Mouse (Mus musculus): ENCODE results near the gene Btn2a2.
A peak's percentile ranks its signal among the peaks of the same experiment; 100 is the strongest.

Gene Btn2a2

DNA sequence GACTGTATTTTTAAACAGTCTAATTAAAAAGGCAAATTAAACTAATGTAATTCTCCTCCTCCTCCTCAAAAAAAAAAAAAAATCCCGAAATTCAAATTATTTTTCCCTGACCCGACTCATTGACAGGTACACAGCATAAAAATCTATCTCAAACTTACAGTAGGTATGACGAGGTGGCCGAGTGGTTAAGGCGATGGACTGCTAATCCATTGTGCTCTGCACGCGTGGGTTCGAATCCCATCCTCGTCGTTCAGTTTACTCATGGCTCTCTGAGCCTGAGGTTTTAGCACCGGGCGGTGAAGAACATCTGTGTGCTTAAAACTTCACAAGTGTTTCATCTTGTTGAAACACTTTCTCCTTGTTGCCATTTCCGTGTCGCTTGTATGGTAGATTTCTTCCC is 33.0 kb upstream of the Btn2a2 start:
- peak; percentile 72 to 80 for DNase-seq (ENCODE audit: low spot score in 2 of 2)

DNA sequence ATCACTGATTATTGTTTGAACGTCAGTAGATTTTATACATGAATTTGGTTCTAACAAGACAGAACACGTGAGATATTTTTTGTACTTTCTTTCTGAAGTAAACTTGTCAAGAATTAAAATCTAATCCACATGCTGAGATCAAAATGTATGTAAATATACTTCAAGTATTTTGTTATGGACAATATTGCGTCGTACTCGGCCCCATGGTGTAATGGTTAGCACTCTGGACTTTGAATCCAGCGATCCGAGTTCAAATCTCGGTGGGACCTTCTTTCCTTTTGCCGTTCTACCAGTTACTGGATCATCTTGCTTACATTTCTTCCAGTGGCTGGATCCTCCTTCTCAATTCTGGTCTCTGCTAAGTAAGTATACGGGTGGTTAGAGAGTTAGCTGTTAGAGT is 30.8 kb upstream of the Btn2a2 start:
- peak; percentile 71 to 80 for DNase-seq (ENCODE audit: low spot score in 2 of 2)

DNA sequence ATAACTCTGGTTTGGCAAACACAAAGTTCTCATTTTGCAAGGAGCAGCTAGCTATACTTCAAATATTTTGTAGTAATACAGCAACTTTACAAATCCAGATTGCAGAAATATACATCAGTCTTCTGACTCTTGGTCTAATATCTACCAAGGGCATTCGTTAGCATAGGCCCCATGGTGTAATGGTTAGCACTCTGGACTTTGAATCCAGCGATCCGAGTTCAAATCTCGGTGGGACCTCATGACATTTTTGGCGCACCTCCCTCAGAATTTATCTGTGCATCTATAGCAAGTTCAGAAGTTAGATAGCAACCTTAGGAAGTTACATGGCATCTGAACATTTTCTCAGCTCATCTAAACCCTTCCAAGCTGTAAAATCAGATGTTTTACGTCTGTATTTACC is 30.2 kb upstream of the Btn2a2 start:
- DNase-seq (ENCODE audit: low spot score in 2 of 2): peak; percentile 74 to 82

DNA sequence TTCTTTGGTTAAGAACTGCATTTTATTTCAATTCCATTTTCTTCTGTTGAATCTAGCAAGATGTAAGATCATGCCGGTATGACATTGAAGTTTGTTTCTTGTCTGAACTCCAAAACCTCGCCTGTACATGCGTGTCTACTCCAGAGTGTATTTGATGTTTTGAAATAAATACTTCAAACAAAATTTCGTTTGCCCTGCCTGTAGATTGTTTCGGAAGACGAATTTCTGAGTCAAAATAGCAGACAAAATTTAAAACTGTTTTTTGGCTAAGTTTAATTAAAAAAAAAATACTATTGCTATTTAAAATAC is 29.6 kb upstream of the Btn2a2 start:
- DNase-seq (ENCODE audit: low spot score in 2 of 2): no peak

DNA sequence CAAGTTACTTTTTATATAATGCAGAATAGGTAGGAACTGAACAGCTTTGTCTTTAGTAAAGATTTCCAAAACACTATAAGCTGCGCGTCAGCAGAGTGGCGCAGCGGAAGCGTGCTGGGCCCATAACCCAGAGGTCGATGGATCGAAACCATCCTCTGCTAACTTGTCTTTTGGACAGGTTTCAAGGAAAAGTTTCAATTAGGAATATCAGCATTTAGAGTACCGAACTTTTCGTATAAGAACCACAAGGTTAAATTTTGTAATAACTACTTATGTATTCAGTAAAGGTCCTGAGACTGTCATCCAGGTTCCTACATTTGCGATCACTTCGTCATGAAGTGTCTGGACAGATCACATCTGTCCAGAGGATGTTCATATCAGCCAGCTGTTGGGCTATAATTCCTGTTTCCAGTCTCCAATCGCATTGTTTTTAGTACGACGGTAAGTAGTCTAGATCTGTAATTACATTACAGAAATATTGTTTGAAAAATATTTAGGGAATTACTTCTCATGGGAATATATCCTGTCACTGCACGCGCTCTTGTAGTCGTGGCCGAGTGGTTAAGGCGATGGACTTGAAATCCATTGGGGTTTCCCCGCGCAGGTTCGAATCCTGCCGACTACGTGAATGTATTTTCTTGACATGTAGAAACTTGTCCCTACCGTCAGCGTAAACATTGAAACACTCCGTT is 29.1 kb upstream of the Btn2a2 start:
- peak; percentile 96 for DNase-seq (ENCODE audit: low spot score in 2 of 2)

DNA sequence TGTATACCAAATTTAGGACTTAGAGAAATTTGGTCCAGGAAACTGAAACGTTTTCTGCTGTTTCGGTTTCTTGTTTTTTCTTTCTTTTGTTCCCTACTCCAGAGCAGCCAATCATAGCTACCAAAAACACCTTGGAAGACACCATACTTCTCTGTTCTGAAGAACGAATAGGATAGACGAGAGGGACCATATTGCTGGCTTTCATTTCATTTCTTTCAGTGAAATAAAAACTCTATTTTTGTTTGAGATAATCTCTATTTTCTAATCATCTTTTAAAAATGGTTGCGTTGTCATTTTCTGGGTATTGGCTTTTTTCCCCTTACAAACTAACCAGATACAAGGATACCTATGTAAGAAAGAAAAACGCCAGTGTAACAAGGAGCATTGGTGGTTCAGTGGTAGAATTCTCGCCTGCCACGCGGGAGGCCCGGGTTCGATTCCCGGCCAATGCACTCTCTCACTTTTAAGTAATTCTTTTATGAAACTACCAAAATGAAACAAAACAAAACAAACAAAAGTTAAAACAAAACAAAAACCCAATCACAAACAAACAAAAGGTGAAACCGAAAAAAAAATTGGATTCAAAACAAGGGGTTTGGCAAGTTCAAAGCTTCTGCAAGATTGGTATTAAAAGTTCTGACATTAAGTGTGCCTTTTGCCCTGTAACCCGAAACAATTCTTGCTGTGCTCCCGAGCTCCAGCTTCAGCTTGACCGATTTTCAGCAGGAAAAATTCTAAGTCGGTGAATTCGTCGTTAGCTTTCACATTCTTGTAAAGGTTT is 28.4 kb upstream of the Btn2a2 start:
- peak; percentile 68 to 71 for DNase-seq (ENCODE audit: low spot score in 2 of 2)

DNA sequence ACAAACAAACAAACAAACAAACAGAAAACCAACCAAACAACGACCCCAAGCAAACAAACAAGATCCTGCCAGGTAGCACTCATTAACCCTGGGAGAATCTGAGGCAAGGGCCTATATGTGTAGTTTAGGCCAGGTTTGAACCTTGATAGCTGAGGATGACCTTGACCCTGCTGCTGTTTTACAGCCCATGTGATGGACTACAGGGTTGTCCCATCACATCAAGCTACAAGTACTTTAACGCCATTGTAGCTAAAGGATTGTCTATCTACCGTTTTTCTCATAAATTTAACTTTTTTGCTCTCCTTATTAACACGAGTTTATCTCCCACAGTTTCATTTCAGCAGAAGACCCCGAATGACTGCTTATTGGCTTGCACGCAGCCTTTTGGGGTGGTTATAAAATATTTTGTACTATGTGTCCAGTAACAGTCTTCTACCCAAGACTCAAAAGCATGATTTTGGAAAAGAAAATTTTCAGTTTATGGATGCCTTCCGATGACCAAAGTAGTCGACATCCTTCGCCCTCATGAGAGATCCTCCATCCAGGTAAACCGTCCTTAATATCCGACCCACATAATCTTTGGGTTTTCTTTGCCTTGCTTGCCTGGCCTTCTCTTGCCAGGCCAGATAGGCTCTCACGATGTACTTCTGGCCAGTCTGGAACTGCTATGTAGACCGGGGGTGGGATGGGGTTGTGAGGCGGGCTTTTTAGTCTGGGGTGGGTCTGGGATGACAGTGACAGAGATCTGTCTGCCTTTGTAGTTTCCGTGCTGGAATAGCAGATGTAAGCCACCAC is 27.4 kb upstream of the Btn2a2 start:
- no peak for DNase-seq (ENCODE audit: low spot score in 2 of 2)

DNA sequence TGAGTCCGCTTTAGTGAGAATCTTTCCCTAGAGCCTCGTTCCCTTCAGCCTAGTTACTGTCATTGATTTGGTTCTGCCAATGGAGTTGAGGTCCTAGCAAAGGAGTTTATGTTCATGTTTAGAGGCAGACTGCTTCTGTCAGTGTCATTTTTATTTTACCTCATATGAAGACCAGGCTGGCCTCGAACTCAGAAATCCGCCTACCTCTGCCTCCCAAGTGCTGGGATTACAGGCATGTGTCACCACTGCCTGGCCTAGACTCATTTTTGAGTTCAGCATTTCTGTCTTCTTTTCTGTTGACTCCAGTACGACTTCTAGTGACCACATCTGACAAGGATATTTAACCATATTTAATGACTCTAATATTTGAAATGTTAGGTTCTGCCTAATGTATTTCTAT is 26.6 kb upstream of the Btn2a2 start:
- DNase-seq (ENCODE audit: low spot score in 2 of 2): no peak

DNA sequence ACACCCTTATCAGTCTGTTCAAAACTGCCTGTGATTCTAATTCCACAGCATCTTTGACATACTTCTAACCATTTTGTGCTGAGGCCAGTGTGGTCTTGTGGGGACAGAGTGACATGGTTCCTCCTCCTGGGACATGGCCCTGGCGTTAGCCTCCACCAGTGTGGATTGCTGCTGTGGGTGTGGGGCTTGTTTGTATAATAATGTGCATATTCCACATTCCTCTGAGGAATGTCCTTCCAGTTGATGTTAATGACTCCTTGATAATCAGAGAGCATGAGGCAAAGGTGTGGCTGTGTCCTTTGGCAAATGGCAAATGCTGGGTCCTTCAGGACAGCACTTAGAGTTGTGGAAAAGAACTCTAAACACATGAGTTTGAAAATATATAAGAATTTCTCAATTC is 24.9 kb upstream of the Btn2a2 start:
- no peak for DNase-seq (ENCODE audit: low spot score in 2 of 2)

DNA sequence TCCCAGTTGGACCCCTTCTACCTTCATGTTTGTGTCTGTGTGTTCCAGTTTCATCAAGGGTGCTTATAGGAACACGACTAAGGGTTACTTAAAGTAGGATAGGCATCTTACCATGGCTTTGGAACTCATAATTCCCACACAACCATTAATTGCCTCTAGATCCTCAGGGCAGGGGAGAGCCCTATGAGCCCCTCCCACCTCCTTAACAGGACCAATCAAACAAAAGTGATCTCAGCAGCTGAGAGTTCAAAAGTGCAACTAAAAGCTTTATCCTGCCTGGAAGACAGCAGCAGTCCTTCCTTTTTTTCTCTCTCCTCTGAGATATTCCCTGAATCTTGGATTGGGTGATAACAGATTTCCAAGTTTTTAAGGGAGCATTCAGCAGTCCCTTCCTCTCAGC is 21.5 kb upstream of the Btn2a2 start:
- no peak for DNase-seq (ENCODE audit: low spot score in 2 of 2)

DNA sequence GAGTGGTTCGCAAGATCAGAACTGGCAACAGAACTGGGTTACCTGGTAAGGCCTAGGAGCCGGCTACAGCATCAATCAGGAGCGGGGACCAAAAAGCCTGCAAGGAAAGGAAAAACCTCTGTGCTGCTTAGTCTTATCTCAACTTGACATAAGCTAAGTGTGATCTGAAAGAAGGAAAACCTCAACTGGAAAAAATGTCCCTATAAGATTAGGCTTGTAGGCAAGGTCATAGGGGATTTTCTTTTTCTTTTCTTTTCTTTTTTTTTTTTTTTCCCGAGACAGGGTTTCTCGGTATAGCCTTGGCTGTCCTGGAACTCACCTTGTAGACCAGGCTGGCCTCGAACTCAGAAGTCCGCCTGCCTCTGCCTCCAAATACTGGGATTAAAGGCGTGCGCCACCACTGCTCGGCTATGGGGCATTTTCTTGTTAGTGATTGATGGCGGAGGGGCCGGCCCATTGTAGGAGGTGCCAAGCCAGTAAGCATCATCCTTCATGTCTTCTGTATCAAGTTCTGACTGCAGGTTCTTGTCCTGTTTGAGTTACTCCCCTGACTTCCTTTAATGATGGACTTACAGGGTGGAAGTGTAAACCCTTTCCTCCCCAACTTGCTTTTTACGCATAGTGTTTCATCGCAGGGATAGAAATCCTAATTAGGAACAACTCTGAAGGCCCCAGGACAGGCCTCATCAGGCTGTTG is 18.3 kb upstream of the Btn2a2 start:
- no peak for DNase-seq (ENCODE audit: low spot score in 2 of 2)

DNA sequence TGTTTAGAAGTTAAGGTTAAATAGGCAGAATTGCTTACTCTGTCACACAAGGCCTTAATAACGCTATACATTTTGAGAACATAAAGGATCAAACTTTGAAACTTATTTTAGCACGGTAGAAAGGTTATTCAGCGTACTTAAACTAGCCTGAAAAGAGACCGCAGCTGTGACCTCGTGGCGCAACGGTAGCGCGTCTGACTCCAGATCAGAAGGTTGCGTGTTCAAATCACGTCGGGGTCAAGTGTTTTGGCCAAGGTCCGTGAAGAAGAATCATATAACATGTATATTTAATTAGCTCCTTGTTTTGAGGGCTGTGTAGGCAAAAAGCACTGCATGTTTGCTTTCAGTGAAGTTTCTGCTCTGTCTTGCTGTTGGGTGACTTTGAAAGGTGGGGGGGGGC is 17.7 kb upstream of the Btn2a2 start:
- no peak for DNase-seq (ENCODE audit: low spot score in 2 of 2)

DNA sequence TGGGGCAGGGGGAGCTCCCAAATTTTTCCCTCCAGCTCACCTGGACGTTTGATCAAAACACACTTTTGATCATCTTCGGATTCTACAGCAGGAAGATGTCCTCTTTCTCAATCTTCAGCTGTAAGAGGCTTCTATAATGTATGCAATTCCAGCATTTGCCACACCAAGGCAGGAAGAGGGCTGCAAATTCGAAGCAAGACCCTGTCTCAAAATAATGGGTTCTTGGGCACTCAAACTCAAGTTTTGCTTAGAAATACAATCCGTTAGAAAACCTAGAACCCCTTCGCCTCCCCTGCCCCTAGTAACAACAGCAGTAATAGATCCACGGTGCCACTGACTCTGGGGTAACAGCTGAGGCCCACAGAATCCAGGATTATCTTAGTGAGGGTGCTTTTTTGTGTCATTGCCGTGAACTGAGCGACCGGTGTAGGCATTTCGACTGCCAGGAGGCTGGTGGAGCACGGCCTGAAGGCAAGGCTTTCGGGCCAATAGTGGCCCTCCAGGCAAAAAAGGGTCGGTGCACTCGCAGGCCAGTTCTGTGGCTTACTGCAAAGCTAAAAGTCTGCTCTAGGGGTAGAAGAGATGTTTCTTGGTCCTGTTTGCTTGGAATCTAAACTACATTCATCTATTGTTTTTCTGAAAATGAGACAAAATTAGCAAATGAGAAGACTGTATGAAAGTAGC is 17.1 kb upstream of the Btn2a2 start:
- no peak for DNase-seq (ENCODE audit: low spot score in 2 of 2)

DNA sequence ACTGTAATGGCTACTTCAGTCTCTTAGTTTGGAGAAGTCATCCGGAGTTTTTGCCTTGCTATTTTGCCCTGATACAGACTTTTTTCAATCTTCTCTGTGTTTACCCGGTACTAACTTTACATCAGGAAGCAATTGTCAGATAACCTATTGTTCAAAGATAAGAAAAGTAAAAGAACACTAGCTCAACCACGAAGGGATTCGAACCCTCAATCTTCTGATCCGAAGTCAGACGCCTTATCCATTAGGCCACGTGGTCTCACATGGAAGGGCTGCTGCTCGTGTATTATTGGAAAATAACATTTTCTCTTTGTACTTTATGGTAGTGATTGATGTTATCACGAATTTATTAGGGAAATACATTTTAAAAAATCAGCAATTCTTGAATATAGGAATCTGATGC is 15.1 kb upstream of the Btn2a2 start:
- DNase-seq (ENCODE audit: low spot score in 2 of 2): peak in 1 of 2 experiments; percentile 71

DNA sequence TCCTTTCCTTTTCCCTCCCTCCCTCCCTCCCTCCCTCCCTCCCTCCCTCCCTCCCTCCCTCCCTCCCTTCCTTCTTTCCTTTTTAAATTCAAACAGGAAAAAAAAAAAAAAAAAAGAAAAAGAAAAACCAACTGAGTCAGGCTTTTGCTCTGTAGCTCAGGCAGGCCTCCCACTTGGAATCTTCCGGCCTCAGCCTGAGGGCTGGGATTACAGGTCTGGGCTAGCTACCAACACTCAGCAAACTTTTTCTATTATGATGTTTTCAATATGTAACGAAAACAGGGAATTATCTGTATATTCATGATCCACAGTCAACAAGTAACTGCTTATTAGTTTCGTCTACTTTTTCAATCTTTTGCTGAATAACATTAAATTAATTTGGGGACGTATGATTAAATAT is 14.3 kb upstream of the Btn2a2 start:
- no peak for DNase-seq (ENCODE audit: low spot score in 2 of 2)

DNA sequence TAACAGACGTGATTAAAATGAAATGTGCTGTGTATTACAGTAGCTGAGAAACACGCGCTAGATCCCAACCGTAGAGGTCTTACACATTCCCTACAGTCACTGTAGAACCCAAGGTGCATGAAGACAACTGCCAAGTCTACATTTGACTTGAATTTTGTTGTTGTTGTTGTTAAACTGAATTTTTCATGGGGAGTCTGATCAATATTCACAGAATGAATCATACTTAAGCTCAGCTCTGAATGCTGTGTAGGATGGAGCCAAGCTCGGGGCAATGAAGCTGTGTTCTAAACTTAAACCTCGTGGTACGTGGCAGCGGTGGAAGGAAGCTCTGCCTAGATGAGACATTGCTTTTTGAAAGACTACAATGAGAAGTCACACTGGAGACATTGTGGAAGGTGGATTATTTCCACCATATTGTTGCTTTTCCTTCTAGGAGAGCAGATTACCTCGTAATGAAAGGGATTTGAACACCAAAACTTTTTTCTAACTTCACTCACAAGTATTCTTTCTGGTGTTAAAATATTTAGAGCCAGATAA is 13.4 kb upstream of the Btn2a2 start:
- DNase-seq (ENCODE audit: low spot score in 2 of 2): no peak

DNA sequence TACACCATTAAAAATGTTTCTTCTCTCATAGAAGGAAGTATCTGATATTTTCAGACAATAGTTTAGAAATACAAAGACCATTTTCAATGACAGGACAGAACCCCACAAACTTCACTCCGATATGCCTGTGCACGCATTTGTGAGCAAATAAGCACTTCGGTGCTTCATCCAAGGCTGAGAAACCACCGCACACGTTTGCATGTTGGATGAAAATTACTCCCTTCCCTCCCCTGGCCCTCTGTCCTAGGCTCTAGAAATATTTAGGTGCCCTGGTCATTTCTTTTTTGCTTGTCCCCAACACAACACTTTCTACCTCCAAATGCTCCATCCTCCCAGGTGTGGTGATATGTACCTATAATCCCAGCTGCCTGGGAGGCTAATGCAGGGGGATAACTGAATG is 12.9 kb upstream of the Btn2a2 start:
- no peak for DNase-seq (ENCODE audit: low spot score in 2 of 2)

DNA sequence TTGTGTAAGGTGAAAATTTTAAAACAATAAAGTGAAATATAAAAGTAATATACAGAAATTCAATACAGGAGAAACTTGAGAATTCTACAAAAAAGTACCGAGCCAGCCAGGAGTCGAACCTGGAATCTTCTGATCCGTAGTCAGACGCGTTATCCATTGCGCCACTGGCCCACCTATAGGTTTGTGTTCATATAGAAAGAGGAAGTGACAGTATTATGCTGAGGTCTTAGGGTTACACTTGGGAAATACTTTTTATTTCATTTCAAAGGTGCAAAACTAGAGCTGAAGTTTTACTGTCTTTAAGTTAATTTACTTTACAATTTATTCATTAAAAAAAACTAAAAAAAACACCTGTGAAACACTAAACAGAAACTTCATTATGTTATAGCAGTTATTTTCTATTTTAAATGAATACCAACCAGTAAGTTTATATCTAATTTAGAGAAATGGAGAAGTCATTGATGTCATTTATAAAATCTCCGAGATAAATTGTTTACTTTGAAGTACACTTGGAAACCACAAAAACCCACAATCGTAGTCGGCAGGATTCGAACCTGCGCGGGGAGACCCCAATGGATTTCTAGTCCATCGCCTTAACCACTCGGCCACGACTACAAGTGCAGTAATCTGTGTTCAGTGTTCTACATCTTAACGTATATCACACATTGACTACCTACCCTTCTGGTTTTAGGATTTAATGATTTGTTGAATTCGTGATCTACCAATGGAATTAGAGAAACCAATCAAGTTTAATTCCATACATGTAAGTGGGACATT is 12.0 kb upstream of the Btn2a2 start:
- peak; percentile 61 to 78 for DNase-seq (ENCODE audit: low spot score in 2 of 2)

DNA sequence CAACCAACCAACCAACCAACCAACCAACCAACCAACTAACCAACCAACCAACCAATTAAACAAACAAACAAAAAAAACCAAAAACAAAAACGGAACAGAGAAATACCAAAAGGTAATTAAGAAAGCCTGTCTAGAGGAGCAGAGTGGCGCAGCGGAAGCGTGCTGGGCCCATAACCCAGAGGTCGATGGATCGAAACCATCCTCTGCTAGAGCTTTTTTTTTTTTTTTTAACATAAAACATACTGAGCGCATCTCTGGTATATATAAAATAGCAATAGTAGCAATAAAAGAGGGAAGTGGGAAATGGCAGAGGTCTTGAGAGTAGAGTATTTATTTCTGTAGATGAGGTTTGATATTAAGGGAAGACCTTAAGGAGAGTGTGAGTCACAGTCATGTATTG is 11.3 kb upstream of the Btn2a2 start:
- DNase-seq (ENCODE audit: low spot score in 2 of 2): no peak

DNA sequence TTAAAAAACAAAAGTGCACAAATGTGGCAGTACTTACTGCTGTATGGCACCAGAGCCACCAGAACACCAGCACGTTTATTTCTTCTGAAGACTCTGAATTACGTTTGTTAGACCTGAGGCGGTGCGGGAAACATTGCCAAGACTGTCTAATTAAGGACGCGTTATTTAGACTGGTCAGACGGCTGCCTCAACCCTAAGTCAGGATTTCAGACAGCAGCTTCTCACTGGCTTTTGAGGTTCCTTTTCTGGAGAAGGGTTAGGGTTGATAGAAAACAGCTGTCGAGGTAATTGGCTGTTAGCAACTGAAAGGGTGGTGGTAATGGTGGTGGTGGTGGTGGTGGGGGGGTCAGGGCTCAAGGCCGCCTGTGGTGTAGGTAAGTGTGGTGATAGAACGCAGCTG is 10.0 kb upstream of the Btn2a2 start:
- no peak for DNase-seq (ENCODE audit: low spot score in 2 of 2)
